Mouse (Mus musculus): ENCODE data around the gene Nthl1.

Gene Nthl1

DNA sequence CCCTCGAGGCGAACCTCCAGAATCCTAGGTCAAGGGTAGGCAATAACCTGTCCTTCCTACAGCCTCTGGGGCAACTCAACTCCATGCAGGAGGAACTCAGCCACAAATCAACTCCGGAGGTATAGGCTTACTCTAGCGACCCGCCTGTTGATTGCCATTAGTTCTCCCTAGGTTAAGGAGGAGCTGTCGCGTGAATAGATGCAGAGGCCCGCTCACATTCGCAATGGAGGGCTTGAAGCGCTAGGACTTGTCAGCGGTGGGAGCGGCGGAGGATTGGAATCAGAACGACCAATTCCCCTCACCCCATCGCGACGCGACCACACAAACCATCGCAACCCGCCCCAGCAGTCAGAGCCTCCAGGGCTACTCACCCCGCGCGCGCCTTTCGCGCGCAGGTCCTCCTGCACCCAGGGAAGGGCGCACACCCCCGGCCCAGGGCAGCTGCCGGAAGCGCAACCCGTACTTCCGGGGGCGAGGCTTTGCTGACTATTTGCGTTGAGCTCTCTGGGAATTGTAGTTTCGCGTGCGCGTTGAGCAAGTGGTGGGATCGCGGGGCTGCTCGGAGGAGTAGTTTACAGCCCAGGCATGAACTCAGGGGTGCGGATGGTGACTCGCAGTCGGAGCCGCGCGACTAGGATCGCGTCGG, at the start of gene Nthl1, which contains the start of gene Tsc2:
Gene Nthl1, plus strand, starts transcription at position 514 of the 646 bp plus-strand sequence.
Gene Tsc2, minus strand, starts transcription at position 464 of the 646 bp plus-strand sequence.
- peak; percentile 87 to 93 for DNase-seq

DNA sequence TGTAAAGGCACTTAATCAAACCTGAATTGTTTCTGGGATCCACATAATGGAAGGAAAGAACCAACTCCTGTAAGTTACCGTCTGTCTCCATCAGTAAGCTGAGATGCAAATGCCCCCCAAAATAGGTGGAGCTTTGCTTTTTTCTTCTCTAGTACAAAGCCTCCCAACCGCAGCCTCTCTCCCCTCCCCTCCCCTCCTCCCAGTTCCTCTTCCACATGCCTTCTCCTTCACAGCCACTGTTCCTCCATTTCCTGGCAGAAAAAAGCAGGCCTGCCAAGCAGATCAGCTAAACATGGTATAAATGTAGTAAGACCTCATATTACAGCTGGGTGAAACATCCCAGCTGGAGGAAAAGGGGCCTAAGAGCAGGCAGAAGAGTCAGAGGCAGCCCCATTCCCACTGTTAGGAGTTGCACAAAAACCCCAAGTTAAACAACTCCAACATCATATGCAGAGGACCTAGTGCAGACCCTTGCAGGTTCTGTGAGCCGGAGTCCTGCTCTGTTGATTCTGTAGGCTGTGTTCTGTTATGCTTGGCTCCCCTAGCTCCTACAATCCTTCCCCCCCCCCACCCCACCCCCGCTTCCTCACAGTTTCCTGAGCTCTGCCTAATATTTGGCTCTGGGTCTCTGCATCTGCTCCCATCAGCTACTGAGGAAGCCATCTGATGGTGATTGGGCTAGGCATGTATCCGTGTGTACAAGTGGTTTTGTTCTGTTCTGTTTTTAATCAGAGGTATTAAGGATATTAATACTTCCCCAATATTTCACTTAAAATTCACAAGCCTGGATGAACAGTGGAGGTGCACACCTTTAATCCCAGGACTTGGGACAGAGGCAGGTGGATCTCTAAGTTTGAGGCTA, 48.6 kb upstream of the Nthl1 start:
- no peak for DNase-seq

GRCm38 (mm10) chr17:24584520-24584919, 48.0 kb upstream of the Nthl1 start:
- DNase-seq, result no peak

- DNase-seq, result no peak
These were observed 45.9 kb upstream of the Nthl1 start for GRCm38 (mm10) chr17:24586532-24586931.

GRCm38 (mm10) chr17:24590943-24591342, 41.5 kb upstream of the Nthl1 start:
- DNase-seq, result no peak

DNA sequence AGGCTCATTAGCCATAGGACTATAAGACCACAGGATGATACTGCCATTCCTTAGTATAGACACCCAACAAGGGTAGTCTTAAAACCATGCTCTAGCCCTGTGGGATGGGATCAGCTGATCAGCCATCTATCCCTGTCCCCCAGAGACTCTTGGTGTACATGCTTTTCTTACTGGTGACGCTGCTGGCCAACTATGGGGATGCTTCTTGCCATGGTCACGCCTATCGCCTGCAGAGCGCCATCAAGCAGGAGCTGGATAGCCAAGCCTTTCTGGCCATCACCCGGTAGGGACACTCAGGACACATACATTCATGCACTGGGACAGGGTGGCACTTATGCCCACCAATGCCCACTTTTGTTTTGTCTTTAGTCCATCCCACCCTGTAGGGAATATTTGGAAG, 40.8 kb upstream of the Nthl1 start:
- no peak for DNase-seq

GRCm38 (mm10) chr17:24593248-24593647, 39.2 kb upstream of the Nthl1 start:
- no peak for DNase-seq

GRCm38 (mm10) chr17:24593992-24594890, 38.2 kb upstream of the Nthl1 start:
- no peak for DNase-seq

DNA sequence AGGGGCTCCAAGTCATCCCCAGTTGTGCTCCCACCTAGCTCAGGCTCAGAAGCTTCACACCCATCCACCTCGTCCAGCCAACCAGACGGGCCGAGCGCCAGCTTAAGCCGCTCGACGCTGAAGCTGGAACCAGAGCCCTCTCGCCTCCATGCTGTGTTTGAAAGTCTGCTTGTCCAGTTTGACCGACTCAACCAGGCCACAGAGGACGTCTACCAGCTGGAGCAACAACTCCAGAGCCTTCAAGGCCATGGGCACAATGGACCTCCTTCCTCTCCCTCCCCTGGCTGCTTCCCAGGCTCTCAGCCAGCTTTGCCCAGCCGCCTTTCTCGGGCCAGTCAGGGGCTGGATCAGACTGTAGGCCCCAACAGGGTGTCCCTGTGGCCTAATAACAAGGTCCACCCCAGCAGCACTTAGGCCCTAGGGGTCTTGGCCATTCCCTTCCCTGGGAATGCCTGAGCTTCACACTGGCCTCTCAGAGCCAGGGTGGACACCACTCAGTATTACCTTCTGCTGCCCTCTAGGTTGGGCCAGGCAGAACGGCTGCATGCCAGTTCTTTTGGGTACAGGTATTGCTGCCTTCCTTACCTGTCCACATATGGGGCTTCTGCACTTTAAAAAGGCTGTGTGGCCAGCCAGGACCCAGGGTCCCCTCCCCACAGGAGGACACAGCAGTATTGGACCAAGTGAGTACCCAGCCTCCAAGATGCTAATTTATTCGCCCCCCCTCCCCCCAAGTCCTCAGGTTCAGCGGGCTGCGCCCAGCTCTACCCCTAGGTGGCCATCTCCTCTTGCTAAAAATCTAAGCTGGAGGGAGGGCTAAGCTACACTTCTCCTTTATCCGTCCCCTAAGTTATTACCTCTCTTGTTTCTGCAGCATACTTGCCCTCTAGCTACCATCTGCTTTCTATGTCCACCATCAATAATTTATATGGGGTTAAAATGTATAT, 37.1 kb upstream of the Nthl1 start:
- DNase-seq, result no peak

- DNase-seq, result no peak
These were observed 36.4 kb upstream of the Nthl1 start for GRCm38 (mm10) chr17:24596073-24596466.

- no peak for DNase-seq
These were observed 35.9 kb upstream of the Nthl1 start for GRCm38 (mm10) chr17:24596471-24597183.

DNA sequence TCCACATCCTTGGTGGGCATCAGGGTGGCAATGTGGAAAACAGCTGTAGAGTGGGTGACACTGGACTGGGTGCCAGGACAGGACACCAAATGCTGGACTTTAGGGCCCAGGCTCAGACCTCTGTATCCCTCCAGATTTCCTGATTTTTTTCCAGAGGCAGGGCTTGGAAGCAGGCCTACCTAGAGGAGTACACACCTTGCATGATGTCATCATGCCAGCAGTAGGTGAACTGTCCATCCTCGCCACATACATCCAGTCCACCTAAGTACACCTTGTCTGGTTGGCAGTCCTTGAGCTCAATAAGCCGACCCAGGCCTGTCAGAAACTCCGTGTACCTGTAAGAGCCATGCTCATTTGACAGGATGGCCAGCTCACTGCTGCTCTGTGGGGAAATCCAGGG, 34.5 kb upstream of the Nthl1 start:
- DNase-seq, result no peak

DNA sequence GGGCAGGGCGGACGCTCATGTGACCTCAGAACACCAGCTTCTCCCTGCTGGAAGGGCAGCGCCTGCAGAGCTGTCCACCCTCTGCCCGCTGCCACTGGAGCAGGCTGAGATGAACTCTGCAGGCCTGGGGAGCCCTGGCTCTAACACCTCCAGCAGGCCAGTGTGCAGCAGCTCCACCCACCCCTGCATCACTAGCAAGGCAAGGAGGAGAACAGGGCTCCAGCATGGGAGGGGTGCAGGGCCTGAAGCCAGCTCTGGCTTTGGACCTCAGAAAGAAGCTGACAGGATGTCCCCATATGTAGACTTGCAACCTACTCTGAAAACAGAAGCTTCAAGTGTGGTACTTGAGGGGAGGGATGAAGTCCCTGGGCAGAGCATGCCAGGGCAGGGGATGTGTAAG, 32.0 kb upstream of the Nthl1 start:
- no peak for DNase-seq

DNA sequence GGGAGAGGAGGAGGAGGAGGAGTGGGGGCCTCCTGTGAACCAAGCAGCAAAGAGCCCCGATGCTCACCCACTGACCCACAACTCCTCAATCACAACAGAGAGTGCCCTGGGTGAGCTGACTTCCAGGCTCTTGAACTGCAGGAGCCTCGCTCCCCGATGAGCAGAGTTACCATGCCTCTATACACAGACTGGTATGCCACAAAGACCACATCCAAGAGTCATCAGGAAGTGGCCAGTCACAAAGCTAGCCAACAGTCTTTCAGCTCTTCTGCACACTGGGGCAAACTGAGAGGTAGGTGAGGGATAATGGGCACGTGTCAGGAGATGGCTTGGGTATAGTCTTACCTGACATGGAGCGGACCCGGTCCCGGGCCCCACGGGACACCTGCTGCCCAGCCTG, 28.5 kb upstream of the Nthl1 start:
- no peak for DNase-seq

DNA sequence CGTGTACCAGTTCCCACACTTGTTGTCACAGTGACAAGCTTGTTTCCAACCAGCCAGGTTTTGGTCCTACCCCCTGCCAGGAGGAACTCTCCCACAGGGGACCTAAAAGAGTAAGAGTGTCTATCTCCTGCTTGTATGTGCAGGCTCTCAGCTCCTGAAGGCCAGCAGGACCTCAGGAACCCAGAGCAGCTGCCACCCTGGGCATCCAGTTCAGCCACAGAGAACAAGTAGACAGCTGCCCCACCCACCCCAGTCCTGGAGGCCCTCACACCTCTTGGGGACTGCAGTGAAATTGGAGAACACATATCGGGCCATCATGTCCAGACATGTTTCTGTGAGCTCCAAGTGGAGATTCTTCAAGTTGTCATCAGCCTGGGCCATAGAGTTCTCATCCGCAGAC, 27.9 kb upstream of the Nthl1 start:
- DNase-seq, result no peak

- DNase-seq, result no peak
These were observed 24.1 kb upstream of the Nthl1 start for GRCm38 (mm10) chr17:24608370-24608769.

DNA sequence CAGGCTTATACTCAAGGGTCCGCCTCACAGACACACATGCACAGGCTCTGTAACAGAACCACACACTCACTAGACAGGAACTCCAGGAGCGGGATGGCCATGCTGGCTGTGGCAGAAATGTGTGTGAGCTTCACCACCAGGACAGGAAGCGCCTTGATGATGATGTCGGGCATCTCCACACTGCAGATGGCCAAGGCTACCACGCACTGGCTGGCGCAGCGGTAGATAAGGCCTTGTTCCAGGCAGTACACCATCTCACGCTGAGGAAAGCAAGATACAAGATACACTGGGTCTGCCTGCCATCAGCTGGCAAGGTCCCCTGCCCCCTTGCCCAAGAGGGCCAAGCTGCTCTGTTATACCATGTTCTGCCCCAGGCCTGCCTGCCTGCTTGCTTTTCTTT, 23.6 kb upstream of the Nthl1 start:
- DNase-seq, result no peak

GRCm38 (mm10) chr17:24610711-24611110, 21.8 kb upstream of the Nthl1 start:
- no peak for DNase-seq

DNA sequence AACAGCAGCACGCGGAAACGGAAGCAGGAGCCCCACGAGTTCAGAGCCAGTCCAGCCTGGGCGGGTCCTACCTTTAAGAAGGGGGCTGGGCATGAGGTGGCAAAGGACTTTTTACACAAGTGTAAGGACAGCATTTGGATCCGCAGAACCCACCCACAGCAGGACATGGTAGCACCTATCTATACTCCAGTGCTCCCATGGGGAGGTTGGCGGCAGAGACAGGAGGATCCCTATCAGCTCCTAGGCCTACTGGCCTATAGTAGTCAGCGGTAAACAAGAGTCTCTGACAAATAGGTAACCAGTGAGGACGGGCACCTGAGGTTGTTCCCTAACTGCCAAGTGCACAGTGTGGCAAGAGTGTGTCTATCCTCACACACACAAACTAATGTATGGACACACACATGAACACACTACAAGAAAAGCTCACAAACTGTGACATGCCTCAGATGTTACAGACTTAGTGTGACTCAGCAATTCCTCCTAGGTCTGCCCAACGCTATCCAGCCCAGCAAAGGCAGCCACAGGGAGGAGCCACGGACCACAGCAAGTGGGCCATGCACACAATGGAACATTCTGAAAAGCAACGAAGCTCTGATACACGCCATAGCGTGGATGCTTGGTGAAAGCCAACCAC, 14.8 kb upstream of the Nthl1 start:
- peak in 1 of 2 experiments; percentile 28 for DNase-seq

- DNase-seq, result no peak
These were observed 7.0 kb upstream of the Nthl1 start for GRCm38 (mm10) chr17:24625472-24625871.

DNA sequence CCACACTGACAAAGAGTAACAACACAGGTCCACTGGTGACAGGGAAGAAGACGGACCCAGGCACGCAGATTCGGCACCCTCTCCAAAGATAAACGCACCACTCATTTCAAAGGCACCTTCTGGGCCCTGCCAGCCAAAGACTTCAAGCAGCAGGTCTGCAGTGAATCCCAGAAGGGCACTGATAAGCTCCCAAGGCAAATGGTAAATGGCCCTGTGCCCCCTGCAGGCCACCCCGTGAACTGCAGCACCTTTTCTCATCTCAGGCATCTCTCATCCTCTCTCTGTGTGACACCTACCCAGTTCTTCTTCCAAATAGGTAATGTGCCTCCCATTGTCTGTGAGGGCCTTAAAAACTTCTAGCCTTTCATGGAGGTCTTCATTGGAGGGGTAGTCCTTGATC, 3.8 kb upstream of the Nthl1 start:
- DNase-seq, result peak; percentile 74 to 86
